Mouse (Mus musculus) hindbrain, embryonic 13.5 days (tissue): Measurements from ENCODE around the gene Hist1h2ad. TPM values are rescaled to one million over a fixed set of nuclear protein-coding genes. Genes with fewer than 3 reads are reported as not detected.
"Not testable (repeated sequence)": the region's sequence is repeated elsewhere in the genome, so short reads cannot be mapped to it uniquely, and the experiment has no call there.

Source experiments
- ATAC-seq: fragments of 200-750 bp; cut with Nextera tagmentation; 2 replicates; pipeline ENCODE4 v1.8.0; 2017; ENCODE audit warnings: moderate TSS enrichment; ENCODE audit not compliant: low FRiP score
- H3K27ac ChIP-seq: fragments of 300-500 bp; sonication (generic); 2 replicates; pipeline ENCODE4 v1.5.1; 2015; ENCODE audit warnings: inconsistent platforms, mild to moderate bottlenecking, moderate library complexity
- H3K27me3 ChIP-seq: fragments of 300-500 bp; sonication (generic); 2 replicates; pipeline ENCODE4 v1.6.1; 2015; ENCODE audit warnings: mild to moderate bottlenecking, inconsistent platforms
- H3K36me3 ChIP-seq: fragments of 300-500 bp; sonication (generic); 2 replicates; pipeline ENCODE4 v1.6.1; 2015; ENCODE audit warnings: mild to moderate bottlenecking, inconsistent platforms
- H3K4me1 ChIP-seq: fragments of 300-500 bp; sonication (generic); replicated peaks from 2 replicates; pipeline ENCODE4 v1.6.1; 2015; ENCODE audit warnings: inconsistent platforms
- H3K4me2 ChIP-seq: fragments of 300-500 bp; sonication (generic); 2 replicates; pipeline ENCODE4 v1.6.1; 2015; ENCODE audit warnings: inconsistent platforms, mild to moderate bottlenecking, moderate library complexity
- H3K4me3 ChIP-seq: fragments of 300-500 bp; sonication (generic); 2 replicates; pipeline ENCODE4 v1.5.1; 2015; ENCODE audit warnings: mild to moderate bottlenecking, inconsistent platforms
- H3K9ac ChIP-seq: fragments of 300-500 bp; sonication (generic); 2 replicates; pipeline ENCODE4 v1.6.1; 2015; ENCODE audit warnings: mild to moderate bottlenecking, inconsistent platforms
- H3K9me3 ChIP-seq: fragments of 300-500 bp; sonication (generic); 2 replicates; pipeline ENCODE4 v1.6.1; 2016; ENCODE audit warnings: inconsistent platforms
- WGBS: fragments of 180-500 bp; shearing (Covaris S2); methylation state at CpG from one replicate; pipeline ENCODE4 v1.1.7; 2015; 5-methylcytosine and 5-hydroxymethylcytosine counted together
- polyA plus RNA-seq: library from polyadenylated mRNA; unstranded; fragments of >200 nt; fragmentation: Nextera tagmentation; extraction: Ambion mirVana; gene quantifications from 2 replicates; pipeline ENCODE4 v1.2.1, GENCODE M21; 2015

The Hist1h2ad gene
- polyA plus RNA-seq, 1 experiment from 2014 or later: 0.61 TPM

DNA sequence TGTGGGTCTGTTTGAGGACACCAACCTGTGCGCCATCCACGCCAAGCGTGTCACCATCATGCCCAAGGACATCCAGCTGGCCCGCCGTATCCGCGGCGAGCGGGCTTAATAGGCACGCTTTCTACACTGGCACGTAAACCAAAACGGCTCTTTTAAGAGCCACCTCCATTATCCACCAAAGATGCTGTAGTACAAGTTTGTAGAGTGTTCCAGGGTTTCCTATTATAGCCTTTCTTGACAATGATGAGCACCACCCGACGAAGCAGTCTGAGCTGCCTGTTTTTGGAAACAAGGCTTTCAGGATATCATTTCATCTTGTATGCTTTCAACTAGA is 29.4 kb upstream of the Hist1h2ad start:
- 0% methylated on average over 13 of the region's 14 CpGs for WGBS
- not testable (repeated sequence) for H3K27me3 ChIP-seq, ATAC-seq, H3K36me3 ChIP-seq, H3K9me3 ChIP-seq, H3K4me1 ChIP-seq
- peak overlapping the region; percentile 73 for H3K9ac ChIP-seq
- peak overlapping the region; percentile 49 for H3K4me3 ChIP-seq
- peak overlapping the region; percentile 93 for H3K27ac ChIP-seq
- peak overlapping the region; percentile 68 for H3K4me2 ChIP-seq

DNA sequence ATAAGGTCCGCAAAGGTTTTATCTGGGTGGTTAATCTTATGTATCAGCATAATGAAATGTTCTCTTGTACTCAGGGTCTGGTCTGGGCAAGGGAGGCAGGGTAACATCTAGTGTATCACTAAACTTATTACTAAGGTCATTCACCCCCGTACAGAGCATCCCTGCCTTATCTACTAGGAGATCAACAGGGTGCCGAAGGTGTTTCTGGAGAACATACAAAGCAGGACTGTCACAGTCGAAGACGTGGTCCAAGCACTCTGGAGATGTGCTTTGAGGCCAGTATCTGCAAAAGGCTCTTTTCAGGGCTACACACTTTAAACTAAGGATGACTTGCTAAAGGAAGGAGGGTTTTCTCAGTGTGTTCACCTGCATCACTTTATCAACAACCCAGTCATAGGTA is 27.5 kb upstream of the Hist1h2ad start:
- ATAC-seq: no peak
- WGBS: 80% methylated on average over 5 of the region's 5 CpGs
- no peaks in the 10 kb centered on the region for H3K36me3 ChIP-seq

DNA sequence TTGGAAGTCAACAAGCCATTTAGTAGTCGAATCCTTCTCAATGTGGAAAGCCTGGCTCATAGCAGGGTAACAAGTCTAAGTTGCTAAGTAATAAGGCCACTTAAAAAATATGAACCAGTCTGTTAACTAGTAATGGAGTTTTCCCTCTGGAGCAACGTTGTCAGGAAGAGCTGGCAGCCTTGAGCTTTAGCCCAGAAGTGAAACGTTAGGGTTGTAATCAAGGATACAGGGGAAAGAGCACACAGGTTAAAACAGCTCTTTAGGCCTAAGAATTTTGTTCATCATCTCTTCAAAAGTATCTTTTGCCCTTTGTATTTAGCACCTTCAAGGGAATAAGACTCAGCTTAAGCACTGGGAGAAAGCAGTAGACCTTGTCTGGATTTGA is 23.4 kb upstream of the Hist1h2ad start:
- H3K36me3 ChIP-seq: no peaks in the 10 kb centered on the region
- no peaks in the 10 kb centered on the region for H3K27me3 ChIP-seq
- peak overlapping the region; percentile 92 for H3K27ac ChIP-seq
- peak overlapping the region; percentile 64 for H3K4me2 ChIP-seq
- H3K4me3 ChIP-seq: peak overlapping the region; percentile 46
- peak overlapping the region; percentile 69 for H3K9ac ChIP-seq
- no peak for ATAC-seq
- WGBS: 7% methylated on average over 3 of the region's 3 CpGs
- H3K9me3 ChIP-seq: no peaks in the 10 kb centered on the region
- H3K4me1 ChIP-seq: peaks cover 28% of the 10 kb centered on the region

More for the DNA sequence above, 27.5 kb upstream of the Hist1h2ad start:
- H3K27me3 ChIP-seq: no peaks in the 10 kb centered on the region
- H3K27ac ChIP-seq: no peak overlapping the region
- H3K4me3 ChIP-seq: no peak overlapping the region
- peaks cover 16% of the 10 kb centered on the region for H3K4me1 ChIP-seq
- H3K4me2 ChIP-seq: no peak overlapping the region
- H3K9ac ChIP-seq: no peak overlapping the region
- no peaks in the 10 kb centered on the region for H3K9me3 ChIP-seq

DNA sequence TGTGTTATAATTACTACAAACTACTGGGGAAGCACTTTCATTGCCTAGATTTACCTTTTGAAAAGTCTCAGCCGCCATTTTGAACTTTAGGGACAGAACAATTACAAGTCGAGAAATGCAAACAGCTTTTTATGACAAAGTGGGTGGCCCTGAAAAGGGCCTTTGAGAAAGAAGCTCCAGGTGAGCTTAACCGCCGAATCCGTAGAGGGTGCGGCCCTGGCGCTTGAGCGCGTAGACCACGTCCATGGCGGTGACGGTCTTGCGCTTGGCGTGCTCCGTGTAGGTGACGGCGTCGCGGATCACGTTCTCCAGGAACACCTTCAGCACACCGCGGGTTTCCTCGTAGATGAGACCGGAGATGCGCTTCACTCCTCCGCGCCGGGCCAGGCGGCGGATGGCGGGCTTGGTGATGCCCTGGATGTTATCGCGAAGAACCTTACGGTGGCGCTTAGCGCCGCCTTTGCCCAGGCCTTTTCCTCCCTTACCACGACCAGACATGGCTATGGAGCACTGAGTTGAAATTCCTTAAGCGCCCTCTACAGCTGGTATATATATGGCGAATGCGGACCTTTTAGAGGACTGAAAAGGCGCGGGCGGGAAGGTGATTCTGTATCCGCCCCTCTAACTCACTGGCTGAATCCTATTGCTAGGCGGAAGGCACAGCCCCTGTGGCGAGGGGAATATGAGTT is 22.9 kb upstream of the Hist1h2ad start, which contains the start of gene Hist1h4f:
Gene Hist1h4f, minus strand, starts transcription at position 503 of the 689 bp plus-strand sequence.
- Histone ChIP-seq H3K4me2 (peak within 1 kb of the TSS; percentile 64), H3K4me3 (peak within 1 kb of the TSS; percentile 46), H3K27ac (peak within 1 kb of the TSS; percentile 92), H3K9ac (peak within 1 kb of the TSS; percentile 69), H3K4me1 (peaks cover 28% of the 10 kb centered on the region)
- peak; percentile 92 for ATAC-seq
- under 1% methylated on average over 47 of the region's 47 CpGs for WGBS
- H3K36me3 ChIP-seq, H3K27me3 ChIP-seq, H3K9me3 ChIP-seq: not testable (repeated sequence)

DNA sequence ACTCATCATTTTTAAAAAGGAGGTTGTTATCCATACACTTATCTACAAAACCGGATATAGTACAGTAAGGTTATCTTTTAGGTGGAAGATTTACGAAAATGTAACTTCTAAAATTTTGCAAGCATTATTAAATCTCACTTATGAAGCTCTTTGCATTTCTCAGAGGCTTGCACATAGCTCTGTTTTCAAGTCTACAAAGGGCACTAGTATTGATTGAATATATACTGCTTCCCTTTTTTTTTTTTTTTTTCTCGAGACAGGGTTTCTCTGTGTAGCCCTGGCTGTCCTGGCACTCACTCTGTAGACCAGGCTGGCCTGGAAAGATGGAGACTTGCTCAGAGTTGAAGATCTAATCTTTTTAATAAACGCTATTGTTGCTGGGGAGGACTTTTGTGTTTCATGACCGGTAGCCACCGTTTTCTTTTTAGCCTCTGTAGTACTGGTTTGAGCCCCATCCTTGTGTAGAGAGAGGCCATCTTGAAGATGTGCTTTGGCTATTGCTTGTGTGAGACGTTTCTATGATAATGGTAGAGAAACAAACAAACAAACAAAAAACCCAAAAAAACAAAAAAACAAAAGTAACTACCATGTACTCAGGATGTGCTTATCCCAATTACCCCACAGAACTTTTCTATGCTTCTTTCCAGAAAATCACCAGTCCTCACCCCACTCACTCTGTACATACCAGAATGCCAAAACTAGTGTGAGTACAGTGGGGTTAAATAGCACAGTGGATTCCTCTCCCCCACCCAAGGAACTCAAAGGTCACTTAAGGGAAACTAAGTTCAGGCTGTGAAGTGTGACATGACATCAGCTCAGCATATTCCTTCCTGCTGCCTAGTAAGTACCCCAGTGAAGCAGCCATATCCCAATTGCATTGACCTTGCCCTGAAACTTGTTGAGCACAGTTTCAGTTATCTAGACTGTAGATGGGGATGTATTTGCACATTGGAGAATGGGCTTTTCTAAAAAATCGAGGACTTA is 22.0 kb upstream of the Hist1h2ad start:
- Histone ChIP-seq H3K9me3 (no peaks in the 10 kb centered on the region), H3K36me3 (no peaks in the 10 kb centered on the region), H3K9ac (peak overlapping the region; percentile 69; the same call in 1 of the 2 replicates), H3K4me3 (peak overlapping the region; percentile 46), H3K27ac (peak overlapping the region; percentile 92), H3K4me2 (peak overlapping the region; percentile 64), H3K27me3 (no peaks in the 10 kb centered on the region), H3K4me1 (peaks cover 32% of the 10 kb centered on the region)
- ATAC-seq: no peak
- 53% methylated on average over 8 of the region's 8 CpGs for WGBS

DNA sequence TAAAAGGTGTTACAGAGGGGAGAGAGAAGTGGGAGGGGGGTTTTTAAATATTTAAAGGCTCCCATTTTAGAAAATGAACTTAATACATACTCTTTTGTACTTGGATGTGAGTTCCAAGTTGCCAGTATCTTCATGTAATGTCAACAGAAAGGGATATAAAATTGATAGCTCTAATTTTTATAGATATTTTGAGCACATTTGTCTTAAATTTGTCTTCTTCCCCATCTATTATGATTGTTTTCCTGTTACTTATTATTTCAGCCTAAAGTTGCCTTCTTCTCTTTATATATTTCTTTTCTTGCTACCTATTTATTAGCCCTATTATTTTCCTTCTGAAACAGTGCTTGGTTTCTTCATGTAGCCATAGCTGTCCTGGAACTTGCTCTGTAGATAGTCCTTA is 21.2 kb upstream of the Hist1h2ad start, which contains the start of gene Hist1h1d:
Gene Hist1h1d, plus strand, starts transcription at position 301 of the 400 bp plus-strand sequence.
- Histone ChIP-seq H3K4me3 (no peak within 1 kb of the TSS), H3K36me3 (no peaks in the 10 kb centered on the region), H3K4me2 (peak within 1 kb of the TSS; percentile 64), H3K4me1 (peaks cover 32% of the 10 kb centered on the region), H3K27me3 (no peaks in the 10 kb centered on the region), H3K27ac (peak within 1 kb of the TSS; percentile 93), H3K9me3 (no peaks in the 10 kb centered on the region), H3K9ac (no peak within 1 kb of the TSS)
- ATAC-seq: no peak

DNA sequence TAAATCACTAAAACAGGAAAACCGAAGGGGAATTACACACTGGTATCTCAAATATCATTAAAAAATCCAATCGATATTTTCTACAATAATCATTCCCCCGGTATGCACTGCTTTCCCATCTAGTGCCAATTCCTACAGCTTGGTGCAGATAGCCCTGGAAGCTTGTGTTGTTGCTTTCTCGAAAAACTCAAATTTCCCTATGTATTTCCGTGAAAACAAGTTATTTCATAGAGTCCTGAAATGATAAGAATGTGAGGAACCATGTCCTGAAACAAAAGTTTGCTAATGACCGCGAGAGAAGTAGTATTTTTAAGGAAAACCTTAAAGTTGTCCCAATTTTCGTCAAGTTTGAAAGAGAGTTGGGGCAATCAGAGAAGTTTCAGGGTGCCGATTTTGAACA is 19.8 kb upstream of the Hist1h2ad start:
- ATAC-seq: no peak
- no peaks in the 10 kb centered on the region for H3K36me3 ChIP-seq
- H3K27ac ChIP-seq: peak overlapping the region; percentile 93; the same call in 1 of the 2 replicates
- H3K4me1 ChIP-seq: peaks cover 32% of the 10 kb centered on the region
- no peaks in the 10 kb centered on the region for H3K9me3 ChIP-seq
- no peaks in the 10 kb centered on the region for H3K27me3 ChIP-seq
- WGBS: 22% methylated on average over 9 of the region's 9 CpGs
- peak overlapping the region; percentile 53 for H3K4me3 ChIP-seq
- H3K9ac ChIP-seq: peak overlapping the region; percentile 80
- peak overlapping the region; percentile 99 for H3K4me2 ChIP-seq

DNA sequence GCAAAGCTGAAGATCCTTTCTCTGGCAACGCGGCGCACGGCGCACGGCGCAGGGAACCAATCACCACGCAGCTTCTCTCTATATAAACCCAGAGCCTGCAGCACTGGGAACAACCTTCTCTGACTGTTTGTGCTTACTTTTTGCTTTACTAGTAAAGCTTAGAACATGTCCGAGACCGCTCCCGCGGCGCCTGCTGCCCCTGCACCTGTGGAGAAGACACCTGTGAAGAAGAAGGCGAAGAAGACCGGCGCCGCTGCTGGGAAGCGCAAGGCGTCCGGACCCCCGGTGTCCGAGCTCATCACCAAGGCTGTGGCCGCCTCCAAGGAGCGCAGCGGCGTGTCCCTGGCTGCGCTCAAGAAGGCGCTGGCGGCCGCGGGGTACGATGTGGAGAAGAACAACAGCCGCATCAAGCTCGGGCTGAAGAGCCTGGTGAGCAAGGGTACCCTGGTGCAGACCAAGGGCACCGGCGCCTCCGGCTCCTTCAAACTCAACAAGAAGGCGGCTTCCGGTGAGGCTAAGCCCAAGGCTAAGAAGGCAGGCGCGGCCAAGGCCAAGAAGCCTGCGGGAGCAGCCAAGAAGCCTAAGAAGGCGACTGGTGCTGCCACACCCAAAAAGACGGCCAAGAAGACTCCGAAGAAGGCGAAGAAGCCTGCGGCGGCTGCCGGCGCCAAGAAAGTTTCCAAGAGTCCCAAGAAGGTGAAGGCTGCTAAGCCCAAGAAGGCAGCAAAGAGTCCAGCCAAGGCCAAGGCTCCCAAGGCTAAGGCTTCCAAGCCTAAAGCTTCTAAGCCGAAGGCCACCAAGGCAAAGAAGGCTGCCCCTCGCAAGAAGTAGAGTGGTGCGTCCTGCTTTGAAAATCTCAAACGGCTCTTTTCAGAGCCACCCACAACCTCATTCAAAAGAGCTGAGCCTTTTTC is 19.0 kb upstream of the Hist1h2ad start:
- H3K4me3 ChIP-seq: peak overlapping the region; percentile 53

DNA sequence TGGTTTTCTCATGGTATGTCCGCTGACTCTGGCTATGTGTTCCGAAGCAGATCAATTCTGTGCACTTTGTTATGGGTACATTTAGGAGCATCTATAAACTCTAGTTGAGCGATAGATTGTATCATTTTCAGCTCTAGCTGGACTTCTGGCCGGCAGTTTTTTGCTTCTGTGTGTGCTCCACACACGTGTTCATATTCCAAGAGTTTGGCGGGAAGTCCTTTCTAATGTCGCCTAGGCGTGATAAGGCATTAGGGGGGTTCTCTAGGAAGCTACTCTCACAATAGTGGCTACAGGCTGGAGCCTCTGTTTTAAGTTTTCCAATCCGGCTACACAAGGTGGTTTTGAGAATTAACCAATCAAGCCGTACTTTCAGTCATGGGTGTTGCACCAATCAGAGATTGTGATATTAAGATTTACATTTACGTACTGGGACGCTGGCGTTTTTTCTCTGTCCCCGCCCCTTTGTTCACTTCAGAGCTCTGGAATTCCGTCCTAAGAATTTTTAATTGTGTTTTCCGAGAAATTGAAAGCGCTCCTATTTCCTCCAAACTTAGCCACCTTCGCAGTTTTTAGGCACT is 18.3 kb upstream of the Hist1h2ad start:
- peak; percentile 80 for ATAC-seq
- peak overlapping the region; percentile 80 for H3K9ac ChIP-seq

More for the DNA sequence above, 19.0 kb upstream of the Hist1h2ad start:
- under 1% methylated on average over 54 of the region's 54 CpGs for WGBS
- ATAC-seq: peak; percentile 73
- Histone ChIP-seq H3K9ac (peak overlapping the region; percentile 80), H3K27me3 (no peaks in the 10 kb centered on the region), H3K9me3 (no peaks in the 10 kb centered on the region), H3K4me1 (peaks cover 32% of the 10 kb centered on the region), H3K4me2 (peak overlapping the region; percentile 99), H3K27ac (peak overlapping the region; percentile 93), H3K36me3 (no peaks in the 10 kb centered on the region)

DNA sequence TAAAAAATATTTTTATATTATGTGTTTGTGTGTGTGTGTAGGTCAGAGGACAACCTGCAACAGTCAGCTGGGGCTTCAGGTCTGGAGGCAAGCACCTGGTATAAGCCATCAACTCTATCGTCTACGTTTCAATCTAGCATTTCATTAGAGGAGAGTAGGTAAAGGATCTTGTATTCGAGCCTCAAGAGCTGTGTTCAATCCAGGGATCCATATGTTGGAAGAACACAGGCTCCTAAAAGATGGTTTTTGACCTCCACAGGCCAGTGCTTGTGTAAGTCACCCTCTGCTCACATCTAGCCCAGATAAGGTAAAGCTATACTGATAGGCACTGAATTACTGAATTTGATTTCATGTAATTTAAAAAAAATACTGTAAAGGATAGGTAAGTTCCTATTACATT is 17.3 kb upstream of the Hist1h2ad start:
- H3K36me3 ChIP-seq: no peaks in the 10 kb centered on the region
- H3K4me3 ChIP-seq: no peak overlapping the region
- H3K27ac ChIP-seq: 0 out of 2 replicates have a peak overlapping the region, but pooled peaks have one; percentile 8
- H3K4me2 ChIP-seq: no peak overlapping the region; the same call in 1 of the 2 replicates
- H3K9me3 ChIP-seq: no peaks in the 10 kb centered on the region
- H3K9ac ChIP-seq: no peak overlapping the region
- no peak for ATAC-seq
- no peaks in the 10 kb centered on the region for H3K27me3 ChIP-seq
- peaks cover 26% of the 10 kb centered on the region for H3K4me1 ChIP-seq
- 75% methylated on average over 3 of the region's 3 CpGs for WGBS

More for the DNA sequence above, 18.3 kb upstream of the Hist1h2ad start:
- H3K4me1 ChIP-seq: peaks cover 29% of the 10 kb centered on the region
- H3K27me3 ChIP-seq: no peaks in the 10 kb centered on the region
- peak overlapping the region; percentile 53 for H3K4me3 ChIP-seq
- no peaks in the 10 kb centered on the region for H3K36me3 ChIP-seq
- under 1% methylated on average over 18 of the region's 18 CpGs for WGBS
- no peaks in the 10 kb centered on the region for H3K9me3 ChIP-seq
- peak overlapping the region; percentile 99 for H3K4me2 ChIP-seq
- peak overlapping the region; percentile 93 for H3K27ac ChIP-seq

DNA sequence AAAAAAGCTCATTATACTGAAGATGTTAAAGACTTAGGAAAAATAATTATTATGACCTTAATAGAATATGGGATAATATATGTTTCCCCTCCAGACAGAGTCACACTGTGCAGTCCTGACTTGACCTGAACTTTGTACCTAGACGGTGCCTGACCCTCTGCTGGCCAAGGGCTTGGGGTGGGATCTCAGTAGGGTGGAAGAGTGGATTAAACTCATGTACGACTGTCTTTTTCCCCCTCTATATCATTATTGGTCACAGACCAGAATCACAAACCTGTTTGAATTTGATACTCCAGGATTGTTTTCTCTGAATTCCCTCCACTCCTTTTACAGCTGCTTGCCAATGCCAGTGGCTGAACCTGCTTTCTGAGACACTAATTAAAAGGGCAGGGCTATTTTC is 13.5 kb upstream of the Hist1h2ad start:
- not testable (repeated sequence) for H3K9me3 ChIP-seq, H3K27me3 ChIP-seq, H3K4me1 ChIP-seq, H3K4me3 ChIP-seq, H3K9ac ChIP-seq, H3K27ac ChIP-seq, ATAC-seq, H3K36me3 ChIP-seq
- H3K4me2 ChIP-seq: 0 out of 2 replicates have a peak overlapping the region, but pooled peaks have one; percentile 4
- 24% methylated on average over 2 of the region's 2 CpGs for WGBS
